8 mouse cellular contexts compared by ENCODE assay signal in genomic region chr17:29164469-29165111, GRCm38 (mm10). TPM values are rescaled to one million over a fixed set of nuclear protein-coding genes. Genes with fewer than 3 reads are reported as not detected.
DNase-seq lines count a peak whose midpoint lies in the region; ATAC-seq and TF ChIP-seq lines count a peak whose summit lies in the region.

No protein-coding gene starts in this region.

- H3K9me3 ChIP-seq in hindbrain, embryonic 11.5 days (ENCODE audit: control insufficient read depth, low read length), result no peaks in the 10 kb centered on the region
- no peaks in the 10 kb centered on the region for H3K9me3 ChIP-seq in liver, embryonic 15.5 days (replicated peaks)

- H3K9ac ChIP-seq in hindbrain, embryonic 11.5 days (ENCODE audit: low read depth, low read length), result no peak overlapping the region
- no peak overlapping the region for H3K9ac ChIP-seq in liver, embryonic 15.5 days

- H3K27ac ChIP-seq in bone marrow macrophage, adult 2 months (ENCODE audit: insufficient read depth, low read depth, low read length), result peak overlapping the region; percentile 39; the same call in 1 of the 2 replicates
- no peak overlapping the region for H3K27ac ChIP-seq in hindbrain, embryonic 11.5 days (ENCODE audit: low read depth, low read length)
- H3K27ac ChIP-seq in liver, embryonic 15.5 days (replicated peaks), result no peak overlapping the region

- WGBS in hindbrain, embryonic 11.5 days, result 16% methylated on average over 17 of the region's 17 CpGs
- WGBS in liver, embryonic 15.5 days (ENCODE audit: insufficient replicate concordance), result 9% methylated on average over 17 of the region's 17 CpGs

- ATAC-seq in hindbrain, embryonic 11.5 days (ENCODE audit: low FRiP score), result no peak
- ATAC-seq in liver, embryonic 15.5 days (ENCODE audit: insufficient read depth), result 0 out of 2 replicates have a peak, but pooled peaks have one; percentile 40

- TF ChIP-seq POLR2A in bone marrow macrophage, adult 2 months (IDR thresholded peaks at IDR 0.05; ENCODE audit: borderline replicate concordance, low read depth, low read length), result no peak

- H3K4me3 ChIP-seq in bone marrow macrophage, adult 2 months (ENCODE audit: insufficient read depth, low read length), result no peak overlapping the region
- no peak overlapping the region for H3K4me3 ChIP-seq in hindbrain, embryonic 11.5 days (ENCODE audit: low read depth, low read length)
- no peak overlapping the region for H3K4me3 ChIP-seq in liver, embryonic 15.5 days (replicated peaks)

- H3K36me3 ChIP-seq in hindbrain, embryonic 11.5 days (ENCODE audit: control insufficient read depth, insufficient read depth, low read length), result no peaks in the 10 kb centered on the region
- no peaks in the 10 kb centered on the region for H3K36me3 ChIP-seq in liver, embryonic 15.5 days (replicated peaks)

- peaks cover 14% of the 10 kb centered on the region for H3K4me1 ChIP-seq in bone marrow macrophage, adult 2 months (ENCODE audit: control insufficient read depth, insufficient read depth, low read length)
- peaks cover 8% of the 10 kb centered on the region; the same call in 1 of the 2 replicates for H3K4me1 ChIP-seq in hindbrain, embryonic 11.5 days (replicated peaks; ENCODE audit: control insufficient read depth, insufficient read depth, low read length)
- peaks cover 26% of the 10 kb centered on the region for H3K4me1 ChIP-seq in liver, embryonic 15.5 days (replicated peaks)

- 0 out of 2 replicates have a peak, but pooled peaks cover 2% of the 10 kb centered on the region for H3K27me3 ChIP-seq in hindbrain, embryonic 11.5 days (ENCODE audit: control insufficient read depth, insufficient read depth, low read length)
- 0 out of 2 replicates have a peak, but pooled peaks cover 4% of the 10 kb centered on the region for H3K27me3 ChIP-seq in liver, embryonic 15.5 days

- peak; percentile 40 for DNase-seq in layer of hippocampus, adult 11-12 months (ENCODE audit: low spot score)
- DNase-seq in layer of hippocampus, adult 9-10 months (ENCODE audit: low spot score), result no peak
- peak; percentile 41 for DNase-seq in hindbrain, embryonic 11.5 days (ENCODE audit: low spot score)
- peak; percentile 41 to 47 for DNase-seq in natural killer cell, adult 2 months (ENCODE audit: low spot score in 2 of 2)
- DNase-seq in left cerebral cortex, adult 9 months (ENCODE audit: low spot score in 2 of 2), result no peak
- DNase-seq in left cerebral cortex, adult 8-10 months (ENCODE audit: low spot score in 2 of 2), result no peak

- no peak for TF ChIP-seq CTCF in bone marrow macrophage, adult 2 months (IDR thresholded peaks at IDR 0.05; ENCODE audit: low read depth, low read length)

- H3K4me2 ChIP-seq in hindbrain, embryonic 11.5 days (replicated peaks; ENCODE audit: low read depth, low read length), result no peak overlapping the region; the same call in 1 of the 2 replicates
- H3K4me2 ChIP-seq in liver, embryonic 15.5 days, result peak overlapping the region; percentile 35; the same call in 1 of the 2 replicates

RNA-seq across cellular contexts. Expression of gene Rab44, which starts 50.6 kb away (rescaled TPM):
- polyA plus RNA-seq in bone marrow macrophage, adult 2 months (2012; ENCODE audit: insufficient read depth, insufficient read length, missing spikeins), result 1.3 and 1.5 TPM in 2 replicates
- 0.45 TPM in 1 of 2 replicates, not detected in the other for polyA plus RNA-seq in hindbrain, embryonic 11.5 days (2014; fragmentation: Nextera tagmentation; extraction: Ambion mirVana)
- 7.8 and 10.0 TPM in 2 replicates for polyA plus RNA-seq in liver, embryonic 15.5 days (2015; fragmentation: Nextera tagmentation; extraction: Ambion mirVana)
- under 1 TPM in 1 of 4 experiments, not detected in 3; 0.14 TPM for total RNA-seq in left cerebral cortex, adult 8-10 months (2022)

Comparison
In these comparisons a context has a peak if more than half of its experiments do, and no peak if none do; other contexts are left out.
1. DNase-seq: peak in layer of hippocampus, adult 11-12 months (single experiment), hindbrain, embryonic 11.5 days (single experiment) and natural killer cell, adult 2 months (2 of 2); none in layer of hippocampus, adult 9-10 months (single experiment), left cerebral cortex, adult 9 months (0 of 2) and left cerebral cortex, adult 8-10 months (0 of 2).